17 mouse cellular contexts compared by ENCODE assay signal in genomic region chr6:9498921-9499320, GRCm38 (mm10).
DNase-seq lines count a peak whose midpoint lies in the region; ATAC-seq and TF ChIP-seq lines count a peak whose summit lies in the region.
"Had no signal": no experiment of that assay in that cellular context is flagged by ENCODE, and none has a peak within 500 bp of the region (broad histone marks: within the 10 kb centered on the region; RNA-seq: fewer than 3 reads in every experiment).

No protein-coding gene starts in this region.

- H3K27ac ChIP-seq in liver, postnatal 0 days (ENCODE audit: low read depth): no peak overlapping the region
- H3K27ac ChIP-seq: embryonic facial prominence, embryonic 12.5 days; heart, adult 2 months; hindbrain, embryonic 10.5 days; limb, embryonic 15.5 days had no signal

- H3K4me1 ChIP-seq in liver, postnatal 0 days (ENCODE audit: insufficient read depth): no peaks in the 10 kb centered on the region
- H3K4me1 ChIP-seq: embryonic facial prominence, embryonic 12.5 days; hindbrain, embryonic 10.5 days; limb, embryonic 15.5 days; megakaryocyte, embryonic 14.5 days had no signal

- no peak for TF ChIP-seq EP300 in liver, postnatal 0 days (IDR thresholded peaks at IDR 0.05; ENCODE audit: low read depth)

- peak; percentile 4 to 9 for DNase-seq in cerebellum, adult 18-20 months
- no peak for DNase-seq in cerebellum, postnatal 4 days (ENCODE audit: low spot score in 2 of 2)
- DNase-seq in right cerebral cortex, postnatal 25 days: peak; percentile 3
- DNase-seq in right cerebral cortex, postnatal 36 days (ENCODE audit: low spot score in 2 of 2): no peak
- DNase-seq in cerebellum, adult 9-11 months: peak; percentile 4
- DNase-seq in urinary bladder, postnatal 4 days (ENCODE audit: low spot score in 2 of 2): no peak
- DNase-seq in liver, postnatal 0 days: no peak
- no peak for DNase-seq in kidney, postnatal 4 days
- DNase-seq: gastrocnemius, postnatal 14 days; heart, adult 2 months; kidney, adult 8-10 months; lung, postnatal 14 days had no signal

- no peaks in the 10 kb centered on the region for H3K27me3 ChIP-seq in liver, postnatal 0 days (ENCODE audit: insufficient read depth, low read length)
- H3K27me3 ChIP-seq: embryonic facial prominence, embryonic 12.5 days; limb, embryonic 15.5 days; megakaryocyte, embryonic 14.5 days had no signal

- H3K9ac ChIP-seq in liver, postnatal 0 days (replicated peaks): no peak overlapping the region
- H3K9ac ChIP-seq: embryonic facial prominence, embryonic 12.5 days; limb, embryonic 15.5 days had no signal

- no peak overlapping the region for H3K4me3 ChIP-seq in liver, postnatal 0 days (ENCODE audit: low read depth, low read length)
- H3K4me3 ChIP-seq: embryonic facial prominence, embryonic 12.5 days; heart, adult 2 months; hindbrain, embryonic 10.5 days; limb, embryonic 15.5 days; megakaryocyte, embryonic 14.5 days had no signal

- ATAC-seq in liver, postnatal 0 days: no peak
- ATAC-seq: forebrain, embryonic 16.5 days had no signal

- H3K36me3 ChIP-seq in liver, postnatal 0 days (replicated peaks; ENCODE audit: insufficient read depth, low read length): no peaks in the 10 kb centered on the region
- H3K36me3 ChIP-seq: embryonic facial prominence, embryonic 12.5 days; hindbrain, embryonic 10.5 days; limb, embryonic 15.5 days had no signal

- no peak overlapping the region for H3K4me2 ChIP-seq in liver, postnatal 0 days (ENCODE audit: low read depth, low read length)
- H3K4me2 ChIP-seq: embryonic facial prominence, embryonic 12.5 days; limb, embryonic 15.5 days had no signal

- TF ChIP-seq CTCF in liver, postnatal 0 days (IDR thresholded peaks at IDR 0.05; ENCODE audit: low read depth): no peak

- 0 out of 2 replicates have a peak, but pooled peaks cover 3% of the 10 kb centered on the region for H3K9me3 ChIP-seq in liver, postnatal 0 days (ENCODE audit: low read length)
- H3K9me3 ChIP-seq: embryonic facial prominence, embryonic 12.5 days; hindbrain, embryonic 10.5 days; limb, embryonic 15.5 days had no signal

Comparison
In these comparisons a context has a peak if more than half of its experiments do, and no peak if none do; other contexts are left out.
1. DNase-seq: peak in cerebellum, adult 18-20 months (2 of 2), right cerebral cortex, postnatal 25 days (single experiment) and cerebellum, adult 9-11 months (single experiment); none in cerebellum, postnatal 4 days (0 of 2), right cerebral cortex, postnatal 36 days (0 of 2), urinary bladder, postnatal 4 days (0 of 2), liver, postnatal 0 days (single experiment) and kidney, postnatal 4 days (0 of 2).